Mouse (Mus musculus) spleen, adult 2 months (tissue): ENCODE measurements around the gene Defb21. TPM values are rescaled to one million over a fixed set of nuclear protein-coding genes. Genes with fewer than 3 reads are reported as not detected.

Experiments used
- DNase-seq, 2 experiments: peaks; one replicate each; pipeline versions ENCODE4 v3.0.0 to v3.0.0-alpha.2; 2012 to 2021; ENCODE audit warnings: low spot score in 2 of 2, low read depth in 1 of 2
- H3K27ac ChIP-seq: fragments of 200-500 bp; 2 replicates; pipeline ENCODE4 v1.5.1; 2012; ENCODE audit warnings: low read length, inconsistent platforms; ENCODE audit not compliant: insufficient read depth
- H3K27me3 ChIP-seq: fragments of 200-500 bp; 2 replicates; pipeline ENCODE4 v1.6.1; 2012; ENCODE audit warnings: mild to moderate bottlenecking, moderate library complexity, low read length, inconsistent platforms; ENCODE audit not compliant: control insufficient read depth, insufficient read depth
- H3K36me3 ChIP-seq: fragments of 200-500 bp; 2 replicates; pipeline ENCODE4 v1.6.1; 2012; ENCODE audit warnings: mild to moderate bottlenecking, low read length, inconsistent platforms; ENCODE audit not compliant: control insufficient read depth, insufficient read depth
- H3K4me1 ChIP-seq: fragments of 200-500 bp; 2 replicates; pipeline ENCODE4 v1.6.1; 2011; ENCODE audit warnings: inconsistent platforms; ENCODE audit not compliant: control insufficient read depth, insufficient read depth, insufficient read length
- H3K4me3 ChIP-seq: fragments of 200-500 bp; 2 replicates; pipeline ENCODE4 v1.5.1; 2011; ENCODE audit warnings: mild to moderate bottlenecking, inconsistent platforms; ENCODE audit not compliant: insufficient read depth, insufficient read length; ENCODE audit errors: extremely low read depth
- CTCF ChIP-seq: fragments of 200-500 bp; IDR thresholded peaks from 2 replicates; pipeline ENCODE4 v1.5.1; 2011; ENCODE audit warnings: mild to moderate bottlenecking, inconsistent platforms; ENCODE audit not compliant: insufficient read depth, insufficient read length, insufficient replicate concordance; ENCODE audit errors: extremely low read depth
- POLR2A ChIP-seq: fragments of 200-500 bp; IDR thresholded peaks from 2 replicates; pipeline ENCODE4 v1.6.1; 2011; ENCODE audit warnings: low read depth, low read length, inconsistent platforms
- WGBS: fragments of 180-500 bp; shearing (Covaris S2); methylation state at CpG from one replicate; pipeline ENCODE4 v1.1.7; 2018; 5-methylcytosine and 5-hydroxymethylcytosine counted together
- polyA plus RNA-seq: library from polyadenylated mRNA; depleted of rRNA; stranded (reverse); fragments of >200 nt; gene quantifications from 2 replicates; pipeline ENCODE4 v1.2.3, GENCODE M21; 2012; rRNA removed

Gene Defb21
- polyA plus RNA-seq, 1 experiment, result not detected

- H3K36me3 ChIP-seq, result no peaks in the 10 kb centered on the region
- DNase-seq, result no peak
- no peaks in the 10 kb centered on the region; the same call in 1 of the 2 replicates for H3K4me1 ChIP-seq
- no peak overlapping the region for H3K27ac ChIP-seq
- WGBS, result 79% methylated on average over 13 of the region's 13 CpGs
- H3K27me3 ChIP-seq, result peaks cover 4% of the 10 kb centered on the region
- H3K4me3 ChIP-seq, result no peak overlapping the region
- TF ChIP-seq CTCF (no peak), POLR2A (no peak)
Observed at GRCm38 (mm10) chr2:152622151-152622550, 49.6 kb downstream of the Defb21 start.

GRCm38 (mm10) chr2:152622953-152623352 lies 50.4 kb downstream of the Defb21 start, which contains the start of gene Defb25:
TSS of gene Defb25 (minus strand) at chr2:152623053.
- no peak for DNase-seq
- TF ChIP-seq CTCF, result no peak
- TF ChIP-seq POLR2A, result no peak
- Histone ChIP-seq H3K4me3 (no peak within 1 kb of the TSS), H3K27ac (no peak within 1 kb of the TSS), H3K4me1 (no peaks in the 10 kb centered on the region; the same call in 1 of the 2 replicates), H3K36me3 (no peaks in the 10 kb centered on the region), H3K27me3 (peaks cover 6% of the 10 kb centered on the region)
- 84% methylated on average over 7 of the region's 7 CpGs for WGBS

Other genes starting within 250 kb of the Defb21 start
- 326 and 431 TPM in 2 replicates for gene Rbck1, start 240.1 kb upstream of the Defb21 start, polyA plus RNA-seq
- gene Trib3, start 228.7 kb upstream of the Defb21 start, polyA plus RNA-seq, result 0.65 and 1.0 TPM in 2 replicates
- not detected in 2 replicates for gene Nrsn2, start 196.1 kb upstream of the Defb21 start, polyA plus RNA-seq
- gene Sox12, start 174.7 kb upstream of the Defb21 start, polyA plus RNA-seq, result 4.0 and 4.6 TPM in 2 replicates
- 1.8 and 2.7 TPM in 2 replicates for gene Zcchc3, start 157.7 kb upstream of the Defb21 start, polyA plus RNA-seq
- gene 6820408C15Rik, start 157.2 kb upstream of the Defb21 start, polyA plus RNA-seq, result 0.12 TPM in 1 of 2 replicates, not detected in the other
- gene Defb23, start 108.1 kb upstream of the Defb21 start, polyA plus RNA-seq, result not detected in 2 replicates
- not detected in 2 replicates for gene Defb20, start 95.7 kb upstream of the Defb21 start, polyA plus RNA-seq
- gene Defb22, start 82.6 kb upstream of the Defb21 start, polyA plus RNA-seq, result not detected in 2 replicates
- not detected in 2 replicates for gene Defb26, start 61.1 kb upstream of the Defb21 start, polyA plus RNA-seq
- not detected in 2 replicates for gene Defb28, start 54.5 kb upstream of the Defb21 start, polyA plus RNA-seq
- gene Defb29, start 32.6 kb upstream of the Defb21 start, polyA plus RNA-seq, result not detected in 2 replicates
- not detected in 2 replicates for gene Gm17416, start 3.4 kb upstream of the Defb21 start, polyA plus RNA-seq
- not detected in 2 replicates for gene Defb19, start 7.6 kb downstream of the Defb21 start, polyA plus RNA-seq
- not detected in 2 replicates for gene Defb45, start 26.7 kb downstream of the Defb21 start, polyA plus RNA-seq
- gene Defb36, start 31.6 kb downstream of the Defb21 start, polyA plus RNA-seq, result not detected in 2 replicates
- gene Defb25, start 50.3 kb downstream of the Defb21 start, polyA plus RNA-seq, result 0.65 TPM in 1 of 2 replicates, not detected in the other
- 8.6 and 9.8 TPM in 2 replicates for gene Rem1, start 54.2 kb downstream of the Defb21 start, polyA plus RNA-seq
- 82.8 and 145 TPM in 2 replicates for gene H13, start 96.7 kb downstream of the Defb21 start, polyA plus RNA-seq
- gene Mcts2, start 114.3 kb downstream of the Defb21 start, polyA plus RNA-seq, result 0.79 and 1.5 TPM in 2 replicates
- gene Id1, start 163.5 kb downstream of the Defb21 start, polyA plus RNA-seq, result 53.5 and 84.4 TPM in 2 replicates
- 0.56 and 0.59 TPM in 2 replicates for gene Cox4i2, start 181.4 kb downstream of the Defb21 start, polyA plus RNA-seq